Mouse (Mus musculus): ENCODE data around the gene Akirin1. TPM values are rescaled to one million over a fixed set of nuclear protein-coding genes. Genes with fewer than 3 reads are reported as not detected.
A peak's percentile ranks its signal among the peaks of the same experiment; 100 is the strongest.

The Akirin1 gene
- polyA plus RNA-seq (2014; fragmentation: Nextera tagmentation; extraction: Ambion mirVana), result 108 and 120 TPM in 2 replicates

GRCm38 (mm10) chr4:123750152-123750651 is at the start of gene Akirin1:
TSS of gene Akirin1 (minus strand) at chr4:123750345.
- peaks cover 13% of the 10 kb centered on the region for H3K4me1 ChIP-seq (ENCODE audit: control insufficient read depth, insufficient read depth, low read length)
- peak within 1 kb of the TSS; percentile 98 for H3K4me3 ChIP-seq (ENCODE audit: low read depth, low read length)
- H3K36me3 ChIP-seq (ENCODE audit: control insufficient read depth, insufficient read depth, low read length), result no peaks in the 10 kb centered on the region
- no peaks in the 10 kb centered on the region for H3K9me3 ChIP-seq (ENCODE audit: control insufficient read depth, low read length)
- ATAC-seq (ENCODE audit: low FRiP score), result peak; percentile 98
- DNase-seq (ENCODE audit: low spot score, missing footprints), result peak; percentile 100
- H3K27ac ChIP-seq (ENCODE audit: low read depth, low read length), result peak within 1 kb of the TSS; percentile 89
- WGBS, result 0% methylated on average over 42 of the region's 46 CpGs
- H3K27me3 ChIP-seq (ENCODE audit: control insufficient read depth, insufficient read depth, low read length), result no peaks in the 10 kb centered on the region
- peak within 1 kb of the TSS; percentile 62 for H3K4me2 ChIP-seq
- H3K9ac ChIP-seq (ENCODE audit: low read length), result peak within 1 kb of the TSS; percentile 91

GRCm38 (mm10) chr4:123797856-123798255 is 47.7 kb upstream of the Akirin1 start:
- H3K27ac ChIP-seq (ENCODE audit: low read depth, low read length), result no peak overlapping the region
- ATAC-seq (ENCODE audit: low FRiP score), result peak; percentile 67; the same call in 1 of the 2 replicates

GRCm38 (mm10) chr4:123797403-123797802 is 47.3 kb upstream of the Akirin1 start:
- Histone ChIP-seq H3K4me2 (no peak overlapping the region), H3K9me3 (ENCODE audit: control insufficient read depth, low read length) (no peaks in the 10 kb centered on the region), H3K27me3 (ENCODE audit: control insufficient read depth, insufficient read depth, low read length) (no peaks in the 10 kb centered on the region), H3K9ac (ENCODE audit: low read length) (no peak overlapping the region), H3K4me1 (ENCODE audit: control insufficient read depth, insufficient read depth, low read length) (peaks cover 2% of the 10 kb centered on the region; the same call in 1 of the 2 replicates), H3K36me3 (ENCODE audit: control insufficient read depth, insufficient read depth, low read length) (no peaks in the 10 kb centered on the region), H3K4me3 (ENCODE audit: low read depth, low read length) (no peak overlapping the region), H3K27ac (ENCODE audit: low read depth, low read length) (no peak overlapping the region)
- ATAC-seq (ENCODE audit: low FRiP score), result no peak
- no peak for DNase-seq (ENCODE audit: low spot score, missing footprints)
- 83% methylated on average over 3 of the region's 3 CpGs for WGBS

More at GRCm38 (mm10) chr4:123797856-123798255, 47.7 kb upstream of the Akirin1 start:
- no peak for DNase-seq (ENCODE audit: low spot score, missing footprints)
- 52% methylated on average over 7 of the region's 7 CpGs for WGBS
- no peak overlapping the region for H3K4me2 ChIP-seq
- no peaks in the 10 kb centered on the region for H3K36me3 ChIP-seq (ENCODE audit: control insufficient read depth, insufficient read depth, low read length)
- H3K27me3 ChIP-seq (ENCODE audit: control insufficient read depth, insufficient read depth, low read length), result no peaks in the 10 kb centered on the region
- H3K9ac ChIP-seq (ENCODE audit: low read length), result no peak overlapping the region
- no peaks in the 10 kb centered on the region for H3K9me3 ChIP-seq (ENCODE audit: control insufficient read depth, low read length)
- no peak overlapping the region for H3K4me3 ChIP-seq (ENCODE audit: low read depth, low read length)
- peaks cover 2% of the 10 kb centered on the region; the same call in 1 of the 2 replicates for H3K4me1 ChIP-seq (ENCODE audit: control insufficient read depth, insufficient read depth, low read length)

GRCm38 (mm10) chr4:123795057-123795456 is 44.9 kb upstream of the Akirin1 start:
- no peak overlapping the region for H3K4me2 ChIP-seq
- H3K4me3 ChIP-seq (ENCODE audit: low read depth, low read length), result no peak overlapping the region
- H3K9me3 ChIP-seq (ENCODE audit: control insufficient read depth, low read length), result no peaks in the 10 kb centered on the region
- peaks cover 2% of the 10 kb centered on the region; the same call in 1 of the 2 replicates for H3K4me1 ChIP-seq (ENCODE audit: control insufficient read depth, insufficient read depth, low read length)
- 78% methylated on average over 2 of the region's 2 CpGs for WGBS
- H3K9ac ChIP-seq (ENCODE audit: low read length), result no peak overlapping the region
- DNase-seq (ENCODE audit: low spot score, missing footprints), result no peak
- H3K36me3 ChIP-seq (ENCODE audit: control insufficient read depth, insufficient read depth, low read length), result no peaks in the 10 kb centered on the region
- H3K27ac ChIP-seq (ENCODE audit: low read depth, low read length), result no peak overlapping the region
- H3K27me3 ChIP-seq (ENCODE audit: control insufficient read depth, insufficient read depth, low read length), result no peaks in the 10 kb centered on the region
- no peak for ATAC-seq (ENCODE audit: low FRiP score)

- ATAC-seq (ENCODE audit: low FRiP score), result no peak
Measured at GRCm38 (mm10) chr4:123793136-123793535, 43.0 kb upstream of the Akirin1 start.

GRCm38 (mm10) chr4:123792666-123793065 is 42.5 kb upstream of the Akirin1 start:
- H3K4me3 ChIP-seq (ENCODE audit: low read depth, low read length), result no peak overlapping the region
- ATAC-seq (ENCODE audit: low FRiP score), result no peak

More at GRCm38 (mm10) chr4:123793136-123793535, 43.0 kb upstream of the Akirin1 start:
- Histone ChIP-seq H3K4me1 (ENCODE audit: control insufficient read depth, insufficient read depth, low read length) (peaks cover 2% of the 10 kb centered on the region; the same call in 1 of the 2 replicates), H3K9ac (ENCODE audit: low read length) (no peak overlapping the region), H3K27ac (ENCODE audit: low read depth, low read length) (no peak overlapping the region), H3K4me2 (no peak overlapping the region), H3K27me3 (ENCODE audit: control insufficient read depth, insufficient read depth, low read length) (no peaks in the 10 kb centered on the region), H3K4me3 (ENCODE audit: low read depth, low read length) (no peak overlapping the region), H3K36me3 (ENCODE audit: control insufficient read depth, insufficient read depth, low read length) (no peaks in the 10 kb centered on the region), H3K9me3 (ENCODE audit: control insufficient read depth, low read length) (no peaks in the 10 kb centered on the region)
- no peak for DNase-seq (ENCODE audit: low spot score, missing footprints)
- WGBS, result 96% methylated on average over 6 of the region's 6 CpGs

GRCm38 (mm10) chr4:123787191-123787985 is 37.2 kb upstream of the Akirin1 start, which contains the start of gene Rhbdl2:
TSS of gene Rhbdl2 (plus strand) at chr4:123787874.
- ATAC-seq (ENCODE audit: low FRiP score) (no peak), DNase-seq (ENCODE audit: low spot score, missing footprints) (no peak)
- Histone ChIP-seq H3K27me3 (ENCODE audit: control insufficient read depth, insufficient read depth, low read length) (no peaks in the 10 kb centered on the region), H3K9ac (ENCODE audit: low read length) (no peak within 1 kb of the TSS), H3K4me2 (no peak within 1 kb of the TSS), H3K36me3 (ENCODE audit: control insufficient read depth, insufficient read depth, low read length) (no peaks in the 10 kb centered on the region), H3K4me1 (ENCODE audit: control insufficient read depth, insufficient read depth, low read length) (no peaks in the 10 kb centered on the region), H3K27ac (ENCODE audit: low read depth, low read length) (no peak within 1 kb of the TSS), H3K9me3 (ENCODE audit: control insufficient read depth, low read length) (no peaks in the 10 kb centered on the region), H3K4me3 (ENCODE audit: low read depth, low read length) (no peak within 1 kb of the TSS)
- WGBS, result 26% methylated on average over 12 of the region's 12 CpGs

More at GRCm38 (mm10) chr4:123792666-123793065, 42.5 kb upstream of the Akirin1 start:
- H3K4me2 ChIP-seq, result no peak overlapping the region
- H3K4me1 ChIP-seq (ENCODE audit: control insufficient read depth, insufficient read depth, low read length), result no peaks in the 10 kb centered on the region; the same call in 1 of the 2 replicates
- no peak overlapping the region for H3K9ac ChIP-seq (ENCODE audit: low read length)
- H3K27ac ChIP-seq (ENCODE audit: low read depth, low read length), result no peak overlapping the region
- no peaks in the 10 kb centered on the region for H3K27me3 ChIP-seq (ENCODE audit: control insufficient read depth, insufficient read depth, low read length)
- no peak for DNase-seq (ENCODE audit: low spot score, missing footprints)
- H3K9me3 ChIP-seq (ENCODE audit: control insufficient read depth, low read length), result no peaks in the 10 kb centered on the region
- H3K36me3 ChIP-seq (ENCODE audit: control insufficient read depth, insufficient read depth, low read length), result no peaks in the 10 kb centered on the region
- WGBS, result 94% methylated on average over 2 of the region's 2 CpGs

- Histone ChIP-seq H3K27me3 (ENCODE audit: control insufficient read depth, insufficient read depth, low read length) (no peaks in the 10 kb centered on the region), H3K4me3 (ENCODE audit: low read depth, low read length) (no peak overlapping the region), H3K4me1 (ENCODE audit: control insufficient read depth, insufficient read depth, low read length) (no peaks in the 10 kb centered on the region), H3K9me3 (ENCODE audit: control insufficient read depth, low read length) (no peaks in the 10 kb centered on the region), H3K27ac (ENCODE audit: low read depth, low read length) (no peak overlapping the region), H3K9ac (ENCODE audit: low read length) (no peak overlapping the region), H3K4me2 (no peak overlapping the region), H3K36me3 (ENCODE audit: control insufficient read depth, insufficient read depth, low read length) (no peaks in the 10 kb centered on the region)
- DNase-seq (ENCODE audit: low spot score, missing footprints), result no peak
- WGBS, result 75% methylated on average over 4 of the region's 4 CpGs
- no peak for ATAC-seq (ENCODE audit: low FRiP score)
Measured at GRCm38 (mm10) chr4:123768234-123768633, 18.1 kb upstream of the Akirin1 start.

GRCm38 (mm10) chr4:123767807-123768206 is 17.7 kb upstream of the Akirin1 start:
- Histone ChIP-seq H3K4me2 (no peak overlapping the region), H3K9me3 (ENCODE audit: control insufficient read depth, low read length) (no peaks in the 10 kb centered on the region), H3K4me1 (ENCODE audit: control insufficient read depth, insufficient read depth, low read length) (no peaks in the 10 kb centered on the region), H3K27ac (ENCODE audit: low read depth, low read length) (no peak overlapping the region), H3K9ac (ENCODE audit: low read length) (no peak overlapping the region), H3K4me3 (ENCODE audit: low read depth, low read length) (no peak overlapping the region), H3K27me3 (ENCODE audit: control insufficient read depth, insufficient read depth, low read length) (no peaks in the 10 kb centered on the region), H3K36me3 (ENCODE audit: control insufficient read depth, insufficient read depth, low read length) (no peaks in the 10 kb centered on the region)
- WGBS, result 79% methylated on average over 3 of the region's 3 CpGs
- ATAC-seq (ENCODE audit: low FRiP score) (no peak), DNase-seq (ENCODE audit: low spot score, missing footprints) (no peak)
